Mouse (Mus musculus) midbrain, embryonic 10.5 days (tissue): ENCODE measurements around the gene B4galnt4. TPM values are rescaled to one million over a fixed set of nuclear protein-coding genes. Genes with fewer than 3 reads are reported as not detected.
A peak's percentile ranks its signal among the peaks of the same experiment; 100 is the strongest.

ENCODE experiments used
- DNase-seq: peaks from one replicate; pipeline ENCODE4 v3.0.0-alpha.2; 2017; ENCODE audit warnings: low spot score
- H3K27ac ChIP-seq: fragments of 300-500 bp; sonication (generic); replicated peaks from 2 replicates; pipeline ENCODE4 v1.5.1; 2016; ENCODE audit warnings: mild to moderate bottlenecking
- H3K27me3 ChIP-seq: fragments of 300-500 bp; sonication (generic); 2 replicates; pipeline ENCODE4 v1.6.1; 2016; ENCODE audit warnings: low read depth, mild to moderate bottlenecking; ENCODE audit not compliant: poor library complexity, severe bottlenecking
- H3K36me3 ChIP-seq: fragments of 300-500 bp; sonication (generic); 2 replicates; pipeline ENCODE4 v1.6.1; 2016; ENCODE audit warnings: mild to moderate bottlenecking, moderate library complexity
- H3K4me1 ChIP-seq: fragments of 300-500 bp; sonication (generic); 2 replicates; pipeline ENCODE4 v1.6.1; 2016
- H3K4me3 ChIP-seq: fragments of 300-500 bp; sonication (generic); 2 replicates; pipeline ENCODE4 v1.5.1; 2016; ENCODE audit warnings: mild to moderate bottlenecking, moderate library complexity
- H3K9me3 ChIP-seq: fragments of 300-500 bp; sonication (generic); replicated peaks from 2 replicates; pipeline ENCODE4 v1.6.1; 2016; ENCODE audit warnings: mild to moderate bottlenecking
- WGBS: fragments of 180-500 bp; shearing (Covaris S2); methylation state at CpG from one replicate; pipeline ENCODE4 v1.1.7; 2016; 5-methylcytosine and 5-hydroxymethylcytosine counted together
- polyA plus RNA-seq: library from polyadenylated mRNA; unstranded; fragments of >200 nt; fragmentation: Nextera tagmentation; extraction: Ambion mirVana; gene quantifications from 2 replicates; pipeline ENCODE4 v1.2.1, GENCODE M21; 2016

Gene B4galnt4
- polyA plus RNA-seq, 1 experiment from 2014 or later: 26.8 TPM

DNA sequence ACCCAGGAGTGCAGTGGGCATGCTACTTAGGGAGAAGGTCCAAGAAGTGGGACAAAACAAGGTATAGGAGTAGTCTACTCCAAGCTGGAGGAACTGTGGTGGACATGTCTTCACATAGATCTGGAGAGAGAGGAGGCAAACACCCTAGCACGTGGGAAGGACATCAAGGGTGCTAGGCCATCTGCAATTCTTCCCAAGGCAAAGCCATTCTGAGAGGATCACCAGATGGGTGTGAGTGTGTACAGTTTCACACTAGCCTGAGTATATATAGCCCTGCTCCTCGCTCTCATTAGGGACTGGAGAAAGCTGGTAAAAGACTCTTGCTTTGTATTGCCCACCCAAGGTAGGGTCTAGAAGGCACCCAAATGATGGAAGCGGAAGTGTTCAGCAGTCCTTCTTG lies 2.4 kb downstream of the B4galnt4 start:
- Histone ChIP-seq H3K36me3 (peaks cover 64% of the 10 kb centered on the region), H3K27ac (no peak overlapping the region), H3K4me1 (peaks cover 38% of the 10 kb centered on the region), H3K9me3 (no peaks in the 10 kb centered on the region), H3K27me3 (peaks cover 14% of the 10 kb centered on the region; the same call in 1 of the 2 replicates), H3K4me3 (no peak overlapping the region)
- WGBS: 90% methylated on average over 3 of the region's 3 CpGs
- DNase-seq: no peak

DNA sequence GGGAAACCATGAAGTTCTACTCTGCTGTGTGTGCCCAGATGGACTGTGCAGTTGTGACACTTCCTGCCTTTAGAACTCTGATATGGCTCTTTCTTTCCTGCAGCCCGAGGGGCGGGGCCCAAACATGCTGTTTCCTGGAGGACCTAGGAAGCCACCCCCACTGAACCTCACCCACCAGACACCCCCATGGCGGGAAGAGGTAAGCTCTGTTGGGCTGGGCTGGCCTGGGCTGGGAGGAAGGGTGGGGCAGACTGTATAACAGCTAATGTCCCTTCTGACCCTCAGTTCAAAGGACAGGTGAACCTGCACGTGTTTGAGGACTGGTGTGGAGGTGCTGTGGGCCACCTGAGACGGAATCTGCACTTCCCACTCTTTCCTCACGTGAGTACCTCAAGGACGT lies 3.3 kb downstream of the B4galnt4 start:
- peaks cover 21% of the 10 kb centered on the region; the same call in 1 of the 2 replicates for H3K27me3 ChIP-seq
- WGBS: 88% methylated on average over 7 of the region's 7 CpGs
- no peak for DNase-seq
- no peak overlapping the region for H3K4me3 ChIP-seq
- peaks cover 66% of the 10 kb centered on the region for H3K36me3 ChIP-seq
- peaks cover 38% of the 10 kb centered on the region for H3K4me1 ChIP-seq
- H3K9me3 ChIP-seq: no peaks in the 10 kb centered on the region
- H3K27ac ChIP-seq: no peak overlapping the region

DNA sequence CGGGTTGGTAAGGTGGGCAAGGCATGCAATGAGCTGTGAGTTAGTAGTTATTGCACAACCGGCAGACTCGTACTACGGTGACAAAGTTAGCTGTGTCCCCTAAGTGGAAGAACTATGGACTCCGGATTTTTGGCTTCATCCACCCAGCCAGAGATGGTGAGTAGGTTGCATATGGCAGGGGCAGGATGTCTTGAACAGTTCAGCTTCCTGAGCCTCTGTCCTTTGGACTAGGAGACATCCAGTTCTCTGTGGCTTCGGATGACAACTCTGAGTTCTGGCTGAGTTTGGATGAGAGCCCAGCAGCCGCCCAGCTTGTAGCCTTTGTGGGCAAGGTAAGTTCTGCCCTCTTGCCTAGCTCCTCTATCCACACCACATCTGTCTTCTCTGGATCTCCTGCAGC lies 3.7 kb downstream of the B4galnt4 start:
- DNase-seq: no peak
- Histone ChIP-seq H3K9me3 (no peaks in the 10 kb centered on the region), H3K27ac (no peak overlapping the region), H3K4me1 (peaks cover 39% of the 10 kb centered on the region), H3K4me3 (no peak overlapping the region), H3K36me3 (peaks cover 66% of the 10 kb centered on the region), H3K27me3 (peaks cover 23% of the 10 kb centered on the region)
- WGBS: 92% methylated on average over 7 of the region's 7 CpGs

DNA sequence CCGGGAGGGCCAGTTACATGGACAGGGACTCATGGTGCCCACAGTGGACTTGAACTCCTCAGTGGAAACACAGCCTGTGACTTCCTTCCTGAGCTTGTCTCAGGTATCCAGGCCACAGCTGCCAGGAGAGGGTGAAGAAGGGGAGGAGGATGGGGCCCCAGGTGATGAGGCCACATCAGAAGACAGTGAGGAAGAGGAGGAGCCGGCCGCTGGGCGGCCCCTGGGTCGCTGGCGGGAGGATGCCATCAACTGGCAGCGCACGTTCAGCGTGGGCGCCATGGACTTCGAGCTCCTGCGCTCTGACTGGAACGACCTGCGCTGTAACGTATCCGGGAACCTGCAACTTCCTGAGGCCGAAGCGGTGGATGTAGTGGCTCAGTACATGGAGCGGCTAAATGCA lies 7.4 kb downstream of the B4galnt4 start:
- no peak for DNase-seq
- no peaks in the 10 kb centered on the region for H3K9me3 ChIP-seq
- peaks cover 21% of the 10 kb centered on the region for H3K4me1 ChIP-seq
- no peak overlapping the region for H3K4me3 ChIP-seq
- H3K27me3 ChIP-seq: peaks cover 41% of the 10 kb centered on the region
- H3K36me3 ChIP-seq: peaks cover 56% of the 10 kb centered on the region
- no peak overlapping the region for H3K27ac ChIP-seq
- WGBS: 83% methylated on average over 19 of the region's 19 CpGs

DNA sequence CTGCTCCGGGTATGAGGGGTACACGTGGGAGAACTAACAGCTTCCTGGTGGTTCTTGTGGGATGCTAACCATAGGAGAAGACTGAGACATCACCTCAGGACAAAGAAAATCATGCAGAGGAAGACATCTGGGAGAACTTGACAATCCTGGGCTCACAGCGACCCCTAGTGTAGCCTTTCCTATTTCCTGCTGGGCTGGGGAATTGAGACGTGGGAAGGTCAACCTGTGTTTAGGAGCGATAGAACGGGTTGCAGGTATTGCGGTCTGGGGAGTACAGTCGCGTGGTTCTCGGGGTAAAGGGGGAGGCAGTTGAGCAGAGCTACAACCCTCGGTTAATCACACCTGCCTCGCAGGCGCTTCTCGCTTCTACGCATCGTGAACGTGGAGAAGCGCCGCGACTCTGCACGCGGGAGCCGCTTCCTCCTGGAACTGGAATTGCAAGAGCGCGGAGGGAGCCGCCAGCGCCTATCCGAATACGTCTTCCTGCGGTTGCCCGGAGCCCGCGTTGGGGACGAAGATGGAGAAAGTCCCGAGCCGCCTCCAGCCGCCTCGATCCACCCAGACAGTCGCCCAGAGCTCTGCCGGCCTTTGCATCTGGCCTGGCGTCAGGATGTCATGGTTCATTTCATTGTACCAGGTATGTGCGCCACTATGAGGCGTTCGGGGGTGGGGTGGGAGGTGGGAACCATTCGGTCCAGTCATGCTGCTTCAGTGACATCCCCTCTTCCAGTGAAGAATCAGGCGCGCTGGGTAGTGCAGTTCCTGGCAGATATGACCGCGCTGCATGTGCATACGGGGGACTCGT lies 9.4 kb downstream of the B4galnt4 start:
- peak; percentile 79 for DNase-seq
- Histone ChIP-seq H3K9me3 (no peaks in the 10 kb centered on the region), H3K36me3 (peaks cover 37% of the 10 kb centered on the region), H3K4me1 (peaks cover 21% of the 10 kb centered on the region), H3K4me3 (peak overlapping the region; percentile 54), H3K27ac (peak overlapping the region; percentile 65), H3K27me3 (peaks cover 41% of the 10 kb centered on the region)
- WGBS: 1% methylated on average over 51 of the region's 51 CpGs

DNA sequence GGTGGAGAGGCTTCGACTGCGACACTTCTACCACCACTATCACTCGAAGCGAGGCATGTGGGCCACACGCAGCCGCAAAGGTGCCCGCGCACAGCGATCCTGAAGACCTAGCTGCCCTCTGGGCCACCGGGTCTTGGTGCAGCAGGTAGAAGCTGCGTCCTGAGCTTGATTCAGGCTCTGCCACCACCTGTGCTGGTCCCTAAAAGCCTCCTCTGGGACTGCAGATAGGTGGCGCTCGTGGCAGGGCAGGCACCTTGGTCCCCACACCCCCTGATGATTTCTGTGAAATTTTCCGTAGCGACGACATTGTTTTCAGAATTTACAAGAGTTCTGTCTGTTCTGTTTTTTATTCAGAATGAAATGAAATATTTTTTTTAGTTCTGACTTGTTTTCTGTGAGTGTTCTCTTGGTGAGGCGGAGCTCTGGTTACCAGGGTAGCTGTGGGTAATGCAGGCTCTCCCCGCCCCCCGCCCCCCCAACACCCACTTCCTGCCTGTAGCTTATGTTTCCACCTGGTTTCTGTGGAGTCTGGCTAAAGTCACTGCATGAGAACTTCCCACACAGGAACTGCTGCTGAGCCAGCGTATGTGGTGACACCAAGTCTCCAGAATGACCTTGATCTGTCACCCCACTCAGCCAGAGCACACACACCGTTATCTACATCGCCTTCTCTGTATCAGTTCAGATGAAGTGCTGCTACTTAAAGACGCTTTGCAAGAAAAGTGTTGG lies 11.3 kb downstream of the B4galnt4 start:
- H3K27me3 ChIP-seq: peaks cover 41% of the 10 kb centered on the region
- no peak overlapping the region for H3K27ac ChIP-seq
- H3K4me3 ChIP-seq: no peak overlapping the region
- DNase-seq: no peak
- WGBS: 33% methylated on average over 23 of the region's 23 CpGs
- no peaks in the 10 kb centered on the region for H3K9me3 ChIP-seq
- peaks cover 21% of the 10 kb centered on the region for H3K4me1 ChIP-seq
- H3K36me3 ChIP-seq: peaks cover 17% of the 10 kb centered on the region

DNA sequence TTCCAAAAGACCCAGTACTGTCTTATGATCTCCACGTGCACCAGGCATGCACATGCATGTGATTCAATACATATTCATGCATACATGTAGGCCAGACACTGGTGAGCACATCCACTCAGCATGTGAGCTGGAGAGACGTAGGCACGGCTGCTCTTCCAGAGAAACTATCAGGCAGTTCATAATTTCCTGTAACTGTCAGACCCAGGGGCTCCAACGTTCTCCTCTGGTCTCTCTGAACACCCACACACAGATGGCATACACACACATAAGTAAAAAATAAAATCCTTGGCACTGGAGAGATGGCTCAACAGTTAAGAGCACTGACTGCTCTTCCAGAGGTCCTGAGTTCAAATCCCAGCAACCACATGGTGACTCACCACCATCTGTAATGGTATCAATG lies 12.9 kb downstream of the B4galnt4 start:
- WGBS: 87% methylated on average over 4 of the region's 4 CpGs
- peaks cover 1% of the 10 kb centered on the region for H3K36me3 ChIP-seq
- H3K27me3 ChIP-seq: peaks cover 41% of the 10 kb centered on the region
- H3K4me1 ChIP-seq: peaks cover 24% of the 10 kb centered on the region
- H3K9me3 ChIP-seq: no peaks in the 10 kb centered on the region
- H3K4me3 ChIP-seq: no peak overlapping the region
- no peak for DNase-seq
- no peak overlapping the region for H3K27ac ChIP-seq

DNA sequence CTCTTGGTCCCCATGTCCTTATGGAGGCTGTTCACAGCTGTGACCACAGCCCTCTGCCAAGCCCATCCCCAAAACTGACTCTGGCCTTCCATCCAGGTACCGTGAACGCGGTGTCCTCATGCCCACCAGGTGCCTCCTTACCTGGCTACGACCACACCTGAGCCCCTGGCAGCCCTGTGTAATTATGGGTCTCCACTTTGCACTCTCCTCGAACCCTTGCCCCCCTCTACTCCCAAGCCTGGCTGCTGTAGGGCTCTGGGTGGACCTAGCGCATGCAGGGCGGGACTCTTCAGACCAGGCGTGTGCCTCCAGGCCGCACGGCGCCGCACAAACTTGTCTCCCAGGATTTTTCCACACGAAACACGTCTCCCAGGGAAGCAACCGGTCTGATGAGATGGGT lies 16.9 kb downstream of the B4galnt4 start, which contains the start of gene Pkp3:
Gene Pkp3 (plus strand): TSS at position 378 of the 400 bp plus-strand sequence.
- H3K4me1 ChIP-seq: peaks cover 8% of the 10 kb centered on the region; the same call in 1 of the 2 replicates
- no peaks in the 10 kb centered on the region for H3K9me3 ChIP-seq
- no peak within 1 kb of the TSS; the same call in 1 of the 2 replicates for H3K27ac ChIP-seq
- H3K36me3 ChIP-seq: no peaks in the 10 kb centered on the region
- H3K4me3 ChIP-seq: no peak within 1 kb of the TSS
- peaks cover 37% of the 10 kb centered on the region for H3K27me3 ChIP-seq
- 89% methylated on average over 15 of the region's 15 CpGs for WGBS
- no peak for DNase-seq

DNA sequence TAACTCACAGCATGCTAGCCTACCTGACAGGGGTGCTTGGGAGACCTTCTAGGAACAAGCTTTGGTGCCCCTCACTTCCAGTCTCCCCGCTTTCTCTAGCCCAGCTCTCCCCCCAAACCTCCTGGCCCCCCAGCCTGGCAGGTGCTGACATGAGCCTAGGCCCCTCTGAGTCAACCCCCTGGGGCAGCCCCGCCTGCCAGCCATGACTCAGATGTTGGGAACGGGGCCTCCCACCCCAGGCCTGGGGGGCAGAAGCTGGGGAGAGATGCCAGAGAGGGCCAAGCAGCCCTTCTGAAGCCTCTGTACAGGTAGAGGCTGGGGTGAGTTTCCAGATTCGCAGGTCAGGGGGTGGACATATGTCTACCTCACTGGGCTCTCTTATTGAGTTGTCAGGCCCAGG lies 18.0 kb downstream of the B4galnt4 start:
- Histone ChIP-seq H3K4me3 (no peak overlapping the region), H3K36me3 (no peaks in the 10 kb centered on the region), H3K27me3 (peaks cover 37% of the 10 kb centered on the region), H3K27ac (no peak overlapping the region), H3K9me3 (no peaks in the 10 kb centered on the region), H3K4me1 (peaks cover 8% of the 10 kb centered on the region; the same call in 1 of the 2 replicates)
- WGBS: 82% methylated on average over 4 of the region's 4 CpGs
- no peak for DNase-seq

DNA sequence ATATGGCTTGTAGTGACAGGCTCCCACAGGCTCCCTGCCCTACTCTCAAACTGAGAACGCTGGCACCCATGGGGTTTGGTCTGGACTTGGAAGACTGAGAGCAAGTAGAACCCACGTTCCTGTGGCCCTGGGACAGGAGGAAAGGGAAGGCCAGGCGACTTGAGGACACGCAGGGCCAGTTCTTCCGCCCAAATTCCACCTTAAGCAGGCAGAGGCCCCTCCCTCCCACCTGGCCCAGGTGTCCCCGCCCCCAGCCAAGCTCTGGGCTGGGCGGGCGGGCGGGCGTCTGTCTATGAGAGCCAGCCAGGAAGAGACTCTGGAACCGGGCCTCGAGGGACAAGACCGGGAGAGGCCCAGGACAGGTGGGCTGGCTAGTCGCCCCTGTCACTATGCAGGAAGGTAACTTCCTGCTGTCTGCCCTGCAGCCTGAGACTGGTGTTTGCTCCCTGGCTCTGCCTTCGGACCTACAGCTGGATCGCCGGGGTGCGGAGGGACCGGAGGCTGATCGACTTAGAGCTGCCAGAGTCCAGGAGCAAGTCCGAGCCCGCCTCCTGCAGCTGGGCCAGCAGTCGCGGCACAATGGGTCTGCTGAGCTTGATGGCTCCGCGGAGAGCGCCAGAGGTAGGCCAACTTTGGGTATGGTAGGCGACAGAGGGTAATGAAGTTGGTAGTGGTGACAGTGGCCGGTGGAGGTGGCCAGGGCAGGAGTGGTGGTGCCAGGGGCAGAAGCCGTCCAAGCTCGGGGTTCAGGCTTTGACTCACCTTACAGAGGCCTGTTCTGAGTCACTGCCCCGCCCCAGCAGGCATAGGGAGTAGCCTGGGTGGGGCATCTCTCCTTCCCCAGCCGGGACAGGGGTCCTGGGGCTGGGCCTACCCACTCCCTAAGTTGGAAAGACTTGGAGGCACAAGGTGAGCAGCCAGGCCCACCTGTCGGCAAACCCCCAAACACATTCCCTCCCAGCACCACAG lies 18.9 kb downstream of the B4galnt4 start:
- H3K9me3 ChIP-seq: no peaks in the 10 kb centered on the region
- no peak overlapping the region for H3K4me3 ChIP-seq
- 22% methylated on average over 34 of the region's 34 CpGs for WGBS
- no peak for DNase-seq
- H3K4me1 ChIP-seq: peaks cover 8% of the 10 kb centered on the region; the same call in 1 of the 2 replicates
- H3K36me3 ChIP-seq: no peaks in the 10 kb centered on the region
- no peak overlapping the region; the same call in 1 of the 2 replicates for H3K27ac ChIP-seq
- peaks cover 37% of the 10 kb centered on the region for H3K27me3 ChIP-seq

DNA sequence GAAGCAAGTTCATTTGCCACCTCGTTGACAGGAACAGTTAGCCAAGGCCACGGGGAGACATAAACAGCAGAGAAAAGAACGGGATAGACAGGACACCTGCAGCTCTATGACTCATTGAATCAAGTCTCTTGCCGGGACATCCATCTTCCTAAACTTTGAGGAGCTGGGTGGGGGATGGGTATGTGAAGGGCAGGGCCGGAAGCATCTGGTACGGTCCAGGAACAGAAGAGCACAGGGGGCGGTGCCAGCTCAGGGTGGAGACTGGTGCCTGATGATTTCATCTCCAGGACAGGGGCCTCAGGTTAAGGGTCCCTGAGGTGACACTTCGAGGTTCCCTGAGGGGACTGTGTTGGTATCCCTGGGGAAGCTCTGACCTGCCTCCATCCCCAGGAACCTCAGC lies 27.0 kb downstream of the B4galnt4 start:
- 48% methylated on average over 8 of the region's 8 CpGs for WGBS
- Histone ChIP-seq H3K27me3 (peaks cover 64% of the 10 kb centered on the region), H3K9me3 (no peaks in the 10 kb centered on the region), H3K4me1 (peaks cover 25% of the 10 kb centered on the region), H3K36me3 (no peaks in the 10 kb centered on the region), H3K27ac (0 out of 2 replicates have a peak overlapping the region, but pooled peaks have one; percentile 17), H3K4me3 (no peak overlapping the region)
- DNase-seq: no peak

DNA sequence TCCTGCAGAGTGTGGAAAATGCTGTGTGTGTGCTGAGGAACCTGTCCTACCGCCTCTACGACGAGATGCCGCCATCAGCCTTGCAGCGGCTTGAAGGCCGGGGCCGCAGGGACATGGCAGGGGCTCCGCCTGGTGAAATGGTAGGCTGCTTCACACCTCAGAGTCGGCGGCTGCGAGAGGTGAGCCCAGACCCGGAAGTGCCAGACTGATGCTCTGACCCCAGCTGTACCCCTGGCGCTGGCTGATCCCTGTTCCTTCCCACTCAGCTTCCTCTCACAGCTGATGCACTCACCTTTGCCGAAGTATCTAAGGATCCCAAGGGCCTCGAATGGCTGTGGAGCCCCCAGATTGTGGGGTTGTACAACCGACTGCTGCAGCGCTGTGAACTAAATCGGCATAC lies 27.6 kb downstream of the B4galnt4 start:
- peak overlapping the region; percentile 38 for H3K4me3 ChIP-seq
- DNase-seq: peak; percentile 22

More for the DNA sequence above, 27.6 kb downstream of the B4galnt4 start:
- 0 out of 2 replicates have a peak overlapping the region, but pooled peaks have one; percentile 17 for H3K27ac ChIP-seq
- no peaks in the 10 kb centered on the region for H3K36me3 ChIP-seq
- H3K27me3 ChIP-seq: peaks cover 70% of the 10 kb centered on the region
- H3K4me1 ChIP-seq: peaks cover 26% of the 10 kb centered on the region
- WGBS: 26% methylated on average over 18 of the region's 18 CpGs
- no peaks in the 10 kb centered on the region for H3K9me3 ChIP-seq
